Mouse (Mus musculus) lung, embryonic 14.5 days (tissue): Measurements from ENCODE around the gene Atl1. TPM values are rescaled to one million over a fixed set of nuclear protein-coding genes. Genes with fewer than 3 reads are reported as not detected.

Experiments used
- ATAC-seq: fragments of 200-750 bp; cut with Nextera tagmentation; 2 replicates; pipeline ENCODE4 v1.8.0; 2017; ENCODE audit warnings: mild to moderate bottlenecking, moderate TSS enrichment, moderate library complexity; ENCODE audit not compliant: insufficient read depth
- DNase-seq: peaks from one replicate; pipeline ENCODE4 v3.0.0-alpha.2; 2015
- H3K27ac ChIP-seq: fragments of 300-500 bp; sonication (generic); 2 replicates; pipeline ENCODE4 v1.5.1; 2014; ENCODE audit warnings: low read depth, mild to moderate bottlenecking, moderate library complexity
- H3K27me3 ChIP-seq: fragments of 300-500 bp; sonication (generic); 2 replicates; pipeline ENCODE4 v1.6.1; 2014; ENCODE audit warnings: low read length, control low read depth; ENCODE audit not compliant: insufficient read depth
- H3K36me3 ChIP-seq: fragments of 300-500 bp; sonication (generic); 2 replicates; pipeline ENCODE4 v1.6.1; 2014; ENCODE audit warnings: control low read depth; ENCODE audit not compliant: insufficient read depth
- H3K4me1 ChIP-seq: fragments of 300-500 bp; sonication (generic); 2 replicates; pipeline ENCODE4 v1.6.1; 2014; ENCODE audit warnings: antibody characterized with exemption, control low read depth; ENCODE audit not compliant: insufficient read depth
- H3K4me2 ChIP-seq: fragments of 300-500 bp; sonication (generic); 2 replicates; pipeline ENCODE4 v1.6.1; 2014; ENCODE audit warnings: mild to moderate bottlenecking
- H3K4me3 ChIP-seq: fragments of 300-500 bp; sonication (generic); 2 replicates; pipeline ENCODE4 v1.5.1; 2014; ENCODE audit warnings: low read depth, low read length
- H3K9ac ChIP-seq: fragments of 300-500 bp; sonication (generic); 2 replicates; pipeline ENCODE4 v1.6.1; 2014
- H3K9me3 ChIP-seq: fragments of 300-500 bp; sonication (generic); 2 replicates; pipeline ENCODE4 v1.6.1; 2016; ENCODE audit warnings: low read depth, low read length, control low read depth
- CTCF ChIP-seq: IDR thresholded peaks from 2 replicates; pipeline ENCODE4 v1.5.1; 2016; ENCODE audit warnings: antibody characterized with exemption, low read depth
- WGBS: fragments of 180-500 bp; shearing (Covaris S2); extraction: QIAGEN DNeasy Blood & Tissue Kit; methylation state at CpG from one replicate; pipeline ENCODE4 v1.1.7; 2014; 5-methylcytosine and 5-hydroxymethylcytosine counted together
- polyA plus RNA-seq: library from polyadenylated mRNA; unstranded; fragments of >200 nt; fragmentation: Nextera tagmentation; extraction: Ambion mirVana; gene quantifications from 2 replicates; pipeline ENCODE4 v1.2.1, GENCODE M21; 2014

Gene Atl1
- polyA plus RNA-seq, 1 experiment from 2014 or later, result 3.2 TPM

GRCm38 (mm10) chr12:69967112-69967511, 74.7 kb downstream of the Atl1 start:
- no peak overlapping the region for H3K27ac ChIP-seq
- peaks cover 83% of the 10 kb centered on the region for H3K36me3 ChIP-seq
- no peak overlapping the region for H3K9ac ChIP-seq
- WGBS, result 83% methylated on average over 6 of the region's 6 CpGs
- DNase-seq (no peak), ATAC-seq (no peak)
- no peak for TF ChIP-seq CTCF
- no peak overlapping the region for H3K4me2 ChIP-seq
- H3K27me3 ChIP-seq, result no peaks in the 10 kb centered on the region
- H3K4me1 ChIP-seq, result no peaks in the 10 kb centered on the region
- no peak overlapping the region for H3K4me3 ChIP-seq
- no peaks in the 10 kb centered on the region for H3K9me3 ChIP-seq

- Histone ChIP-seq H3K27ac (no peak overlapping the region), H3K4me1 (no peaks in the 10 kb centered on the region), H3K4me3 (no peak overlapping the region), H3K36me3 (peaks cover 85% of the 10 kb centered on the region), H3K9ac (no peak overlapping the region), H3K9me3 (no peaks in the 10 kb centered on the region), H3K27me3 (no peaks in the 10 kb centered on the region), H3K4me2 (no peak overlapping the region)
- DNase-seq (peak; percentile 29), ATAC-seq (no peak)
- no peak for TF ChIP-seq CTCF
- WGBS, result 65% methylated on average over 5 of the region's 5 CpGs
These were observed 75.7 kb downstream of the Atl1 start for GRCm38 (mm10) chr12:69968154-69968553.

- DNase-seq (no peak), ATAC-seq (no peak)
- Histone ChIP-seq H3K9ac (no peak overlapping the region), H3K4me2 (no peak overlapping the region), H3K4me3 (no peak overlapping the region), H3K27ac (no peak overlapping the region), H3K27me3 (no peaks in the 10 kb centered on the region), H3K4me1 (no peaks in the 10 kb centered on the region), H3K36me3 (peaks cover 64% of the 10 kb centered on the region), H3K9me3 (no peaks in the 10 kb centered on the region)
- no peak for TF ChIP-seq CTCF
These were observed 81.3 kb downstream of the Atl1 start for GRCm38 (mm10) chr12:69973666-69974065.

- no peak overlapping the region for H3K9ac ChIP-seq
- no peak overlapping the region for H3K4me2 ChIP-seq
- TF ChIP-seq CTCF, result no peak
- peaks cover 51% of the 10 kb centered on the region for H3K36me3 ChIP-seq
- no peak overlapping the region for H3K4me3 ChIP-seq
- no peaks in the 10 kb centered on the region for H3K9me3 ChIP-seq
- 70% methylated on average over 6 of the region's 6 CpGs for WGBS
- no peaks in the 10 kb centered on the region for H3K4me1 ChIP-seq
- ATAC-seq (no peak), DNase-seq (no peak)
- no peaks in the 10 kb centered on the region for H3K27me3 ChIP-seq
- H3K27ac ChIP-seq, result no peak overlapping the region
These were observed 84.3 kb downstream of the Atl1 start for GRCm38 (mm10) chr12:69976688-69977087.

- no peaks in the 10 kb centered on the region for H3K27me3 ChIP-seq
- 70% methylated on average over 9 of the region's 9 CpGs for WGBS
These were observed 85.1 kb downstream of the Atl1 start for GRCm38 (mm10) chr12:69977376-69977998.

GRCm38 (mm10) chr12:69982874-69983273, 90.5 kb downstream of the Atl1 start:
- no peak overlapping the region for H3K4me2 ChIP-seq
- peak; percentile 33; the same call in 1 of the 2 replicates for TF ChIP-seq CTCF
- no peak overlapping the region for H3K9ac ChIP-seq
- 72% methylated on average over 5 of the region's 5 CpGs for WGBS
- H3K36me3 ChIP-seq, result peaks cover 45% of the 10 kb centered on the region
- no peaks in the 10 kb centered on the region for H3K27me3 ChIP-seq
- H3K27ac ChIP-seq, result no peak overlapping the region
- 0 out of 2 replicates have a peak, but pooled peaks cover 2% of the 10 kb centered on the region for H3K4me1 ChIP-seq
- DNase-seq (peak; percentile 51), ATAC-seq (no peak)
- no peak overlapping the region for H3K4me3 ChIP-seq
- no peaks in the 10 kb centered on the region for H3K9me3 ChIP-seq

More at GRCm38 (mm10) chr12:69977376-69977998, 85.1 kb downstream of the Atl1 start:
- ATAC-seq, result no peak
- H3K4me1 ChIP-seq, result no peaks in the 10 kb centered on the region
- no peak overlapping the region for H3K4me3 ChIP-seq
- H3K27ac ChIP-seq, result no peak overlapping the region
- no peak for TF ChIP-seq CTCF
- no peaks in the 10 kb centered on the region for H3K9me3 ChIP-seq
- no peak overlapping the region for H3K9ac ChIP-seq
- H3K36me3 ChIP-seq, result peaks cover 53% of the 10 kb centered on the region
- H3K4me2 ChIP-seq, result no peak overlapping the region
- DNase-seq, result peak; percentile 11

- peaks cover 35% of the 10 kb centered on the region for H3K36me3 ChIP-seq
- ATAC-seq, result no peak
- no peaks in the 10 kb centered on the region for H3K27me3 ChIP-seq
- peak overlapping the region; percentile 90 for H3K4me3 ChIP-seq
- H3K4me2 ChIP-seq, result peak overlapping the region; percentile 62
- DNase-seq, result peak; percentile 28
- no peak overlapping the region for H3K27ac ChIP-seq
- no peak for TF ChIP-seq CTCF
- H3K4me1 ChIP-seq, result 0 out of 2 replicates have a peak, but pooled peaks cover 2% of the 10 kb centered on the region
- 29% methylated on average over 4 of the region's 4 CpGs for WGBS
- no peaks in the 10 kb centered on the region for H3K9me3 ChIP-seq
- H3K9ac ChIP-seq, result peak overlapping the region; percentile 97
These were observed 93.1 kb downstream of the Atl1 start for GRCm38 (mm10) chr12:69985546-69985945.
